Mouse (Mus musculus) ES-E14 (cell line): ENCODE results near the gene Aagab. TPM values are rescaled to one million over a fixed set of nuclear protein-coding genes. Genes with fewer than 3 reads are reported as not detected.
A peak's percentile ranks its signal among the peaks of the same experiment; 100 is the strongest.

Experiments used
- DNase-seq: peaks from one replicate; pipeline ENCODE4 v3.0.0-alpha.2; 2013; ENCODE audit warnings: low read depth, low spot score
- H3K27ac ChIP-seq: 2 replicates; pipeline ENCODE4 v1.5.1; 2012; ENCODE audit warnings: low read depth, mild to moderate bottlenecking, low read length, moderate library complexity, mixed read lengths; ENCODE audit not compliant: poor library complexity, insufficient read depth, severe bottlenecking
- H3K36me3 ChIP-seq: 2 replicates; pipeline ENCODE4 v1.6.1; 2012; ENCODE audit warnings: mild to moderate bottlenecking, low read length, moderate library complexity, mixed read lengths; ENCODE audit not compliant: control insufficient read depth, poor library complexity, insufficient read depth, severe bottlenecking
- H3K4me1 ChIP-seq, 2 experiments: fragments of 150-350 bp in 1 of 2; sonication (generic) in 1 of 2; 2 replicates each; pipeline ENCODE4 v1.6.1; 2012; ENCODE audit warnings: low read length in 2 of 2, mild to moderate bottlenecking in 1 of 2, mixed read lengths in 1 of 2; ENCODE audit not compliant: control insufficient read depth in 2 of 2, insufficient read depth in 2 of 2, poor library complexity in 1 of 2
- H3K4me3 ChIP-seq, 2 experiments: fragments of 150-350 bp in 1 of 2; sonication (generic) in 1 of 2; 2 replicates each; pipeline ENCODE4 v1.5.1; 2012; ENCODE audit warnings: low read length in 2 of 2, low read depth in 1 of 2, mild to moderate bottlenecking in 1 of 2, mixed read lengths in 1 of 2; ENCODE audit not compliant: insufficient read depth in 1 of 2, poor library complexity in 1 of 2, severe bottlenecking in 1 of 2
- H3K9ac ChIP-seq: 2 replicates; pipeline ENCODE4 v1.6.1; 2012; ENCODE audit warnings: low read depth, mild to moderate bottlenecking, low read length, mixed read lengths; ENCODE audit not compliant: poor library complexity, insufficient read depth, severe bottlenecking
- H3K9me3 ChIP-seq: fragments of 150-350 bp; sonication (generic); 2 replicates; pipeline ENCODE4 v1.6.1; 2012; ENCODE audit warnings: low read depth, mild to moderate bottlenecking, low read length; ENCODE audit not compliant: control insufficient read depth, insufficient read depth
- CHD2 ChIP-seq: IDR thresholded peaks from 2 replicates; pipeline ENCODE4 v1.6.1; 2014; ENCODE audit warnings: mild to moderate bottlenecking, low read depth, low read length, inconsistent platforms
- HCFC1 ChIP-seq: IDR thresholded peaks from 2 replicates; pipeline ENCODE4 v1.6.1; 2012; ENCODE audit warnings: low read length, inconsistent platforms, borderline replicate concordance; ENCODE audit not compliant: insufficient read depth
- MAFK ChIP-seq: IDR thresholded peaks from 2 replicates; pipeline ENCODE4 v1.6.1; 2014; ENCODE audit warnings: mild to moderate bottlenecking, low read depth, low read length, inconsistent platforms; ENCODE audit not compliant: insufficient read depth
- ZC3H11A ChIP-seq: IDR thresholded peaks from 2 replicates; pipeline ENCODE4 v1.6.1; 2012; ENCODE audit warnings: low read depth, mild to moderate bottlenecking, inconsistent platforms, low read length, borderline replicate concordance
- ZNF384 ChIP-seq: IDR thresholded peaks from 2 replicates; pipeline ENCODE4 v1.6.1; 2012; ENCODE audit warnings: low read depth, low read length, inconsistent platforms
- in situ Hi-C, 2 experiments: fragments of 600-800 bp; cut with MboI; formaldehyde crosslinking; loops; one replicate each; pipeline ENCODE4 v1.15.1; 2025; ENCODE audit warnings: low sequenced_read_pairs in 2 of 2, inconsistent platforms in 1 of 2; ENCODE audit not compliant: unreplicated experiment in 2 of 2
- total RNA-seq: library from RNA; depleted of rRNA; stranded (reverse); fragments of 300-350 nt; gene quantifications from 2 replicates; pipeline ENCODE4 v1.2.3, GENCODE M21; 2012

Aagab gene
- total RNA-seq, 1 experiment: 16.3 TPM

- DNase-seq: no peak
- H3K4me1 ChIP-seq: peaks cover 2 to 6% of the 10 kb centered on the region in 2 experiments
- TF ChIP-seq HCFC1 (no peak), ZNF384 (no peak), MAFK (no peak)
- no peaks in the 10 kb centered on the region for H3K9me3 ChIP-seq
- no peak overlapping the region for H3K4me3 ChIP-seq
- H3K9ac ChIP-seq: no peak overlapping the region
- H3K27ac ChIP-seq: no peak overlapping the region
- no peaks in the 10 kb centered on the region; the same call in 1 of the 2 replicates for H3K36me3 ChIP-seq
- in situ Hi-C loops: no loop called here
Observed at GRCm38 (mm10) chr9:63608006-63608405, 5.5 kb downstream of the Aagab start.

GRCm38 (mm10) chr9:63609246-63609645 lies 6.8 kb downstream of the Aagab start:
- in situ Hi-C loops: no loop called here
- no peak for TF ChIP-seq MAFK
- TF ChIP-seq ZC3H11A: no peak
- TF ChIP-seq CHD2: no peak
- TF ChIP-seq HCFC1: no peak
- no peak for TF ChIP-seq ZNF384
- Histone ChIP-seq H3K36me3 (no peaks in the 10 kb centered on the region; the same call in 1 of the 2 replicates), H3K4me1 (peaks cover 2 to 6% of the 10 kb centered on the region in 2 experiments; a peak in 3 of 4 replicates), H3K27ac (no peak overlapping the region), H3K4me3 (no peak overlapping the region), H3K9ac (no peak overlapping the region), H3K9me3 (no peaks in the 10 kb centered on the region)
- no peak for DNase-seq

- Histone ChIP-seq H3K4me1 (peaks cover 2 to 6% of the 10 kb centered on the region in 2 experiments; a peak in 3 of 4 replicates), H3K36me3 (no peaks in the 10 kb centered on the region; the same call in 1 of the 2 replicates), H3K9ac (no peak overlapping the region), H3K27ac (no peak overlapping the region), H3K9me3 (no peaks in the 10 kb centered on the region), H3K4me3 (no peak overlapping the region)
- in situ Hi-C loops: no loop called here
- no peak for DNase-seq
- TF ChIP-seq ZNF384: no peak
- TF ChIP-seq HCFC1: no peak
- no peak for TF ChIP-seq MAFK
- no peak for TF ChIP-seq CHD2
- no peak for TF ChIP-seq ZC3H11A
Observed at GRCm38 (mm10) chr9:63609776-63610175, 7.3 kb downstream of the Aagab start.

GRCm38 (mm10) chr9:63610231-63610630 lies 7.8 kb downstream of the Aagab start:
- Histone ChIP-seq H3K4me1 (peaks cover 2 to 6% of the 10 kb centered on the region in 2 experiments; a peak in 3 of 4 replicates), H3K4me3 (no peak overlapping the region), H3K9me3 (no peaks in the 10 kb centered on the region), H3K27ac (no peak overlapping the region), H3K9ac (no peak overlapping the region), H3K36me3 (no peaks in the 10 kb centered on the region; the same call in 1 of the 2 replicates)
- no peak for DNase-seq
- TF ChIP-seq MAFK (no peak), ZC3H11A (peak; percentile 5; the same call in 1 of the 2 replicates)
- in situ Hi-C loops: no loop called here

- Histone ChIP-seq H3K9ac (no peak overlapping the region), H3K4me1 (peaks cover 2 to 6% of the 10 kb centered on the region in 2 experiments; a peak in 3 of 4 replicates), H3K4me3 (no peak overlapping the region), H3K27ac (no peak overlapping the region), H3K9me3 (no peaks in the 10 kb centered on the region), H3K36me3 (no peaks in the 10 kb centered on the region; the same call in 1 of the 2 replicates)
- no peak for TF ChIP-seq ZC3H11A
- no peak for TF ChIP-seq HCFC1
- no peak for TF ChIP-seq MAFK
- TF ChIP-seq CHD2: no peak
- TF ChIP-seq ZNF384: no peak
- DNase-seq: no peak
- in situ Hi-C loops: no loop called here
Observed at GRCm38 (mm10) chr9:63610841-63611366, 8.4 kb downstream of the Aagab start.
